Mouse (Mus musculus) C2C12 (cell line): Measurements from ENCODE around the gene Nipsnap3b. TPM values are rescaled to one million over a fixed set of nuclear protein-coding genes. Genes with fewer than 3 reads are reported as not detected.

Source experiments
- H3K27me3 ChIP-seq: one replicate; pipeline ENCODE4 v1.6.1; 2011; ENCODE audit not compliant: control insufficient read depth, insufficient read depth, insufficient read length
- H3K36me3 ChIP-seq: one replicate; pipeline ENCODE4 v1.6.1; 2011; ENCODE audit not compliant: control insufficient read depth, insufficient read depth
- H3K4me3 ChIP-seq: one replicate; pipeline ENCODE4 v1.5.1; 2011; ENCODE audit warnings: mild to moderate bottlenecking, control low read depth; ENCODE audit not compliant: poor library complexity, insufficient read depth, severe bottlenecking
- H3K79me2 ChIP-seq: one replicate; pipeline ENCODE4 v1.6.1; 2011; ENCODE audit not compliant: control insufficient read depth, insufficient read depth
- H3K79me3 ChIP-seq: one replicate; pipeline ENCODE4 v1.6.1; 2011; ENCODE audit warnings: low read depth, control low read depth
- H3ac ChIP-seq: one replicate; pipeline ENCODE3; 2011; ENCODE audit warnings: low read depth; ENCODE audit not compliant: control insufficient read depth, insufficient read length
- CEBPB ChIP-seq: IDR thresholded peaks from one replicate; pipeline ENCODE4 v1.6.1; 2011; ENCODE audit warnings: low read depth, mild to moderate bottlenecking, control low read depth, moderate library complexity
- CTCF ChIP-seq: IDR thresholded peaks from one replicate; pipeline ENCODE4 v1.5.1; 2011; ENCODE audit not compliant: control insufficient read depth, insufficient read depth, insufficient read length
- FOSL1 ChIP-seq: IDR thresholded peaks from one replicate; pipeline ENCODE4 v1.8.0; 2011; ENCODE audit warnings: mild to moderate bottlenecking, low read length; ENCODE audit not compliant: poor library complexity, insufficient read depth, severe bottlenecking
- MAX ChIP-seq: IDR thresholded peaks from one replicate; pipeline ENCODE4 v1.6.1; 2011; ENCODE audit warnings: mild to moderate bottlenecking, control low read depth
- MYOD1 ChIP-seq: IDR thresholded peaks from one replicate; pipeline ENCODE4 v1.6.1; 2011; ENCODE audit warnings: low read depth; ENCODE audit not compliant: control insufficient read depth, insufficient read length
- MYOG ChIP-seq: IDR thresholded peaks from one replicate; pipeline ENCODE4 v1.6.1; 2011; ENCODE audit not compliant: control insufficient read depth, insufficient read length; ENCODE audit errors: extremely low read depth
- USF1 ChIP-seq: IDR thresholded peaks from one replicate; pipeline ENCODE4 v1.6.1; 2011; ENCODE audit warnings: low read depth, mild to moderate bottlenecking, control low read depth, moderate library complexity
- polyA plus RNA-seq: library from polyadenylated mRNA; unstranded; fragments of >200 nt; fragmentation: generic; extraction: Trizol; gene quantifications from one replicate; pipeline ENCODE4 v1.2.1, GENCODE M21; 2012; ENCODE audit warnings: missing spikeins

Nipsnap3b gene
- polyA plus RNA-seq, 1 experiment: 19.6 TPM

GRCm38 (mm10) chr4:53023189-53023925 is 11.7 kb downstream of the Nipsnap3b start:
- TF ChIP-seq MAX: no peak
- TF ChIP-seq FOSL1: no peak
- no peak for TF ChIP-seq CEBPB
- no peak for TF ChIP-seq CTCF
- no peak for TF ChIP-seq MYOG
- TF ChIP-seq USF1: no peak
- no peak for TF ChIP-seq MYOD1
- Histone ChIP-seq H3K4me3 (no peak overlapping the region), H3K79me3 (no peaks in the 10 kb centered on the region), H3K79me2 (no peaks in the 10 kb centered on the region), H3K36me3 (peaks cover 32% of the 10 kb centered on the region), H3ac (no peak overlapping the region), H3K27me3 (no peaks in the 10 kb centered on the region)

GRCm38 (mm10) chr4:53024397-53024796 is 12.7 kb downstream of the Nipsnap3b start:
- H3ac ChIP-seq: no peak overlapping the region
- no peaks in the 10 kb centered on the region for H3K79me2 ChIP-seq
- H3K36me3 ChIP-seq: peaks cover 25% of the 10 kb centered on the region
- H3K27me3 ChIP-seq: no peaks in the 10 kb centered on the region
- TF ChIP-seq USF1 (no peak), FOSL1 (no peak), MAX (no peak), CEBPB (no peak), MYOG (no peak), CTCF (no peak), MYOD1 (no peak)
- H3K79me3 ChIP-seq: no peaks in the 10 kb centered on the region
- H3K4me3 ChIP-seq: no peak overlapping the region

GRCm38 (mm10) chr4:53027811-53028210 is 16.1 kb downstream of the Nipsnap3b start:
- Histone ChIP-seq H3K79me2 (no peaks in the 10 kb centered on the region), H3K27me3 (no peaks in the 10 kb centered on the region), H3ac (no peak overlapping the region), H3K36me3 (peaks cover 10% of the 10 kb centered on the region), H3K4me3 (no peak overlapping the region), H3K79me3 (no peaks in the 10 kb centered on the region)
- TF ChIP-seq CEBPB: no peak
- TF ChIP-seq MAX: no peak
- no peak for TF ChIP-seq FOSL1

GRCm38 (mm10) chr4:53030326-53030948 is 18.8 kb downstream of the Nipsnap3b start:
- Histone ChIP-seq H3K79me2 (no peaks in the 10 kb centered on the region), H3ac (no peak overlapping the region), H3K4me3 (no peak overlapping the region), H3K27me3 (no peaks in the 10 kb centered on the region), H3K36me3 (no peaks in the 10 kb centered on the region), H3K79me3 (no peaks in the 10 kb centered on the region)
- no peak for TF ChIP-seq MAX
- TF ChIP-seq USF1: no peak
- no peak for TF ChIP-seq MYOD1
- TF ChIP-seq CEBPB: no peak
- TF ChIP-seq MYOG: no peak
- TF ChIP-seq FOSL1: no peak
- no peak for TF ChIP-seq CTCF

GRCm38 (mm10) chr4:53043819-53044218 is 32.1 kb downstream of the Nipsnap3b start:
- no peak overlapping the region for H3K4me3 ChIP-seq
- no peaks in the 10 kb centered on the region for H3K79me2 ChIP-seq
- TF ChIP-seq FOSL1 (no peak), CEBPB (no peak), MYOD1 (no peak), USF1 (no peak)

GRCm38 (mm10) chr4:53045807-53046206 is 34.1 kb downstream of the Nipsnap3b start:
- TF ChIP-seq MYOD1 (no peak), MYOG (no peak), USF1 (no peak), CEBPB (no peak), MAX (no peak), FOSL1 (no peak), CTCF (no peak)
- Histone ChIP-seq H3K79me2 (no peaks in the 10 kb centered on the region), H3ac (no peak overlapping the region), H3K36me3 (no peaks in the 10 kb centered on the region), H3K4me3 (no peak overlapping the region), H3K27me3 (peaks cover 6% of the 10 kb centered on the region), H3K79me3 (no peaks in the 10 kb centered on the region)

More at GRCm38 (mm10) chr4:53043819-53044218, 32.1 kb downstream of the Nipsnap3b start:
- Histone ChIP-seq H3K36me3 (no peaks in the 10 kb centered on the region), H3K27me3 (peaks cover 8% of the 10 kb centered on the region), H3K79me3 (no peaks in the 10 kb centered on the region), H3ac (no peak overlapping the region)
